ENCODE assay signal across 17 mouse cellular contexts in genomic region chr16:49660111-49660510, GRCm38 (mm10).
"Had no signal": no experiment of that assay in that cellular context is flagged by ENCODE, and none has a peak within 500 bp of the region (broad histone marks: within the 10 kb centered on the region; RNA-seq: fewer than 3 reads in every experiment).

No protein-coding gene starts in this region.

- ATAC-seq: liver, postnatal 0 days had no signal

- H3K27ac ChIP-seq: kidney, embryonic 15.5 days; limb, embryonic 12.5 days; liver, embryonic 13.5 days; lung, embryonic 15.5 days; midbrain, embryonic 10.5 days; neural tube, embryonic 15.5 days; stomach, embryonic 15.5 days had no signal

- H3K27me3 ChIP-seq: kidney, embryonic 15.5 days; limb, embryonic 12.5 days; liver, embryonic 13.5 days; lung, embryonic 15.5 days; neural tube, embryonic 15.5 days; stomach, embryonic 15.5 days had no signal

- DNase-seq: kidney, adult 2 months; kidney, postnatal 14 days; liver; liver, embryonic 13.5 days; liver, postnatal 0 days; lung, postnatal 14 days; midbrain, embryonic 14.5 days; right cerebral cortex, adult 18-20 months; thymus, adult 2 months; thymus, postnatal 25 days had no signal

- H3K4me2 ChIP-seq: kidney, embryonic 15.5 days; limb, embryonic 12.5 days; liver, embryonic 13.5 days; lung, embryonic 15.5 days; neural tube, embryonic 15.5 days; stomach, embryonic 15.5 days had no signal

- H3K36me3 ChIP-seq: kidney, embryonic 15.5 days; limb, embryonic 12.5 days; liver, embryonic 13.5 days; lung, embryonic 15.5 days; midbrain, embryonic 10.5 days; neural tube, embryonic 15.5 days; stomach, embryonic 15.5 days had no signal

- H3K4me3 ChIP-seq: kidney, embryonic 15.5 days; limb, embryonic 12.5 days; liver, embryonic 13.5 days; lung, embryonic 15.5 days; midbrain, embryonic 10.5 days; myocyte; neural tube, embryonic 15.5 days; stomach, embryonic 15.5 days had no signal

- H3K4me1 ChIP-seq: kidney, embryonic 15.5 days; limb, embryonic 12.5 days; liver, embryonic 13.5 days; lung, embryonic 15.5 days; midbrain, embryonic 10.5 days; neural tube, embryonic 15.5 days; stomach, embryonic 15.5 days had no signal

- H3K9ac ChIP-seq: kidney, embryonic 15.5 days; limb, embryonic 12.5 days; liver, embryonic 13.5 days; liver, postnatal 0 days; lung, embryonic 15.5 days; neural tube, embryonic 15.5 days; stomach, embryonic 15.5 days had no signal

- H3K9me3 ChIP-seq: kidney, embryonic 15.5 days; limb, embryonic 12.5 days; liver, embryonic 13.5 days; lung, embryonic 15.5 days; midbrain, embryonic 10.5 days; neural tube, embryonic 15.5 days; stomach, embryonic 15.5 days had no signal
